Mouse (Mus musculus) olfactory bulb, adult 2 months (tissue): Measurements from ENCODE around the gene Gm17359. TPM values are rescaled to one million over a fixed set of nuclear protein-coding genes. Genes with fewer than 3 reads are reported as not detected.
A peak's percentile ranks its signal among the peaks of the same experiment; 100 is the strongest.

Experiments
- H3K27ac ChIP-seq: fragments of 200-500 bp; 2 replicates; pipeline ENCODE4 v1.5.1; 2012; ENCODE audit warnings: low read depth, low read length; ENCODE audit not compliant: insufficient read depth
- H3K4me1 ChIP-seq: fragments of 200-500 bp; 2 replicates; pipeline ENCODE4 v1.6.1; 2012; ENCODE audit warnings: low read length; ENCODE audit not compliant: control insufficient read depth, insufficient read depth
- H3K4me3 ChIP-seq: fragments of 200-500 bp; 2 replicates; pipeline ENCODE4 v1.5.1; 2012; ENCODE audit warnings: mild to moderate bottlenecking, low read depth, low read length, moderate library complexity; ENCODE audit not compliant: insufficient read depth
- CTCF ChIP-seq: fragments of 200-500 bp; IDR thresholded peaks from 2 replicates; pipeline ENCODE4 v1.5.1; 2012; ENCODE audit warnings: low read depth, mild to moderate bottlenecking, low read length, moderate library complexity; ENCODE audit not compliant: insufficient read depth
- POLR2A ChIP-seq: fragments of 200-500 bp; IDR thresholded peaks from 2 replicates; pipeline ENCODE4 v1.6.1; 2012; ENCODE audit warnings: mild to moderate bottlenecking, low read depth, low read length, moderate library complexity; ENCODE audit not compliant: insufficient read depth
- WGBS: fragments of 180-500 bp; shearing (Covaris S2); methylation state at CpG from one replicate; pipeline ENCODE4 v1.1.7; 2018; 5-methylcytosine and 5-hydroxymethylcytosine counted together
- polyA plus RNA-seq: library from polyadenylated mRNA; stranded (reverse); fragments of >200 nt; gene quantifications from 2 replicates; pipeline ENCODE4 v1.2.4, GENCODE M21; 2012; ENCODE audit warnings: low replicate concordance; ENCODE audit not compliant: missing spikeins, insufficient read depth, insufficient read length

Gm17359 gene
- polyA plus RNA-seq, 1 experiment = not detected

DNA sequence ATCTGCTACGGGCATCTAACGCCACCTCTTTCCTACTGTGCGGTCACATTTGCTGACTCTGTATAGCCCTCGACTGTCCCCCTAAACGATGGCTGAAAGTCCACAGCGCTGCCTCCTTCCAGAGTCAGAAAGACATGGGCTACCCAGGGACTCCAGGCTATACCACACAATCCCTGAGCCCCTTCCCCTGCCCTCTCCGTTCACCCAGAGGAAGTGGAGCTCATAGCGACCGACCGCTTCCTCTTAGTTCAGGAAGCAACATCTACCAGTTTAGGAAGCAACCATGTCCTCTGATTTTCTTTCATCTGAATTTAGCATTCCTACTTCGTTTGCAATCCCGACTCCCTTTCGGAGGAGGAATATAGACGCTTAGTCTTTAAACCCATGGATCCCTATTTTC lies 82.5 kb downstream of the Gm17359 start:
- H3K4me3 ChIP-seq = no peak overlapping the region
- H3K4me1 ChIP-seq = peaks cover 5% of the 10 kb centered on the region; the same call in 1 of the 2 replicates
- WGBS = 79% methylated on average over 14 of the region's 14 CpGs
- TF ChIP-seq POLR2A = no peak
- no peak for TF ChIP-seq CTCF
- H3K27ac ChIP-seq = no peak overlapping the region

DNA sequence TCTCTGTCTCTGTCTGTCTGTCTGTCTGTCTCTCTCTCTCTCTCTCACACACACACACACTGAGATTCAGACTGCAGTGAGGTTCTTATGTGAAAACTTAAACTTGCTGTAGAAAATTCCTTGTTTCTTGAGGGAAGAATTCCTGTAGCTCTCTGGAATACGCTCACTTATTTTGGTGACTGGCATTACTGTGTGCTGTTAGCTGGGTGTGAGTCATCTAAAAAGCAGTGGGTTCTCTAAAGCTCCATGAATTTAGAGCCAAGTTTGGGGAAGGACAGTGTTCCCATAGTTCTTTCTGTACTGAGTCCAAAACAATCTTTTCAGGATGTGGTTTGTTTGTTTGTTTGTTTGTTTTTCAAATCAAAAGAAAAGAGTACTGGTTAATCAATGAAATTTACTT lies 89.0 kb downstream of the Gm17359 start:
- WGBS = 24% methylated on average over 1 of the region's 1 CpGs
- no peaks in the 10 kb centered on the region for H3K4me1 ChIP-seq
- H3K27ac ChIP-seq = no peak overlapping the region
- no peak overlapping the region for H3K4me3 ChIP-seq
- no peak for TF ChIP-seq POLR2A
- no peak for TF ChIP-seq CTCF

DNA sequence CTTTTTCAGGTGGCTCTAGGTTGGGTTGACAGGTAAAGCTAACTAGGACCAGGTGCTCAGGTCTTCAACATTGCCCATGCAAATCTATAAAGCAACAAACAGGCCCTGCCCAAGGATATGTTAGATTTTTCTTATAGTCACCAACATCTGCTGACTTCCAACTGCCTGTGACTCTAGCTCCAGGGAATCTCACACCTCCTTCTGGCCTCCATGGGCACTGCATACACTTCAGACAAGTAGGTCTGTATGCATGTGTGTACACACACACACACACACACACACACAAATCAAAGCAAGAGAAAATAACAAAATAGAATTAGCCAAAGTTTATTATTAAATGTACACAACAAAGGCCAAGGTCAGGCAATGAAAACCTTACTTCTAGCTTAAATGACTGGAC lies 97.1 kb downstream of the Gm17359 start:
- H3K4me1 ChIP-seq = peaks cover 2% of the 10 kb centered on the region; the same call in 1 of the 2 replicates
- TF ChIP-seq CTCF (no peak), POLR2A (no peak)
- H3K27ac ChIP-seq = no peak overlapping the region
- H3K4me3 ChIP-seq = no peak overlapping the region

DNA sequence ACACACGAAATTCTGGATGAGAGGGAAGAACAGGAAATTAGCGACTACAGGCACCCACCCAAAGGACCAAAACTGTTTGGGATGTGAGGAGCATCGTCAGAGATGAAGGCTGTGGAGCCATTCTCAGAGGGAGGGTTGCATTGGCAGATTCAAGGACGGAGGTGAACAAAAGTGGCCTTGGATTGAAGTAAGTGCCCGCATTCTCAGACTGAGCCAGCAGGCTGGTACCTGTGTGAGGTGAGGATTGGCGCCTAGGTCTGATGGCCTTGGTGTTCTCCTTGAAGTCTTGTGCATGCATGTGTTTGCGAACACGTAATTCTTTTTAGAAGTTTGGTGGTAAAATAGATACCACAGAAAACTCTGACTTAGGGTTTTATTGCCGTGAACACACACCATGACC lies 98.0 kb downstream of the Gm17359 start:
- H3K27ac ChIP-seq = no peak overlapping the region
- TF ChIP-seq CTCF (no peak), POLR2A (no peak)
- WGBS = 89% methylated on average over 9 of the region's 9 CpGs

DNA sequence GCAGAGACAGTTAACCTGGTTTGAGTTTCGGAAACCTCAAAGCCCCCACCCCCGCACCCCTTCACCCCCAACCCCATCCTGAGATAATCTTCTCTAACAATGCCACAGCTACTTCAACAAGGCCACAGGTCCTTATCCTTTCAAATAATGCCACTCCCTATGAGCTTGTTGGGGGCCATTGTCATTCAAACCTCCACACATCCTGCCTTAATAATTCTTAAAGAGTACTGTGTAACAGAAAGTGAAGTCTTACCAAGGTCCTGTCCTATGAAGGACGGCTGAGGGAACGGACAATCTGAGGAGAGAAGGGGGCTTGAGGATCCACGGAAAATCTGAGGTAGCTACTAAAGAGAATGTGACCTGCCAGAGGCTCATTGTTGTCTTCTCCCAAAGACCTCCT lies 98.5 kb downstream of the Gm17359 start:
- peak overlapping the region; percentile 29; the same call in 1 of the 2 replicates for H3K27ac ChIP-seq
- H3K4me1 ChIP-seq = peaks cover 2% of the 10 kb centered on the region; the same call in 1 of the 2 replicates
- TF ChIP-seq CTCF (no peak), POLR2A (no peak)
- WGBS = 59% methylated on average over 5 of the region's 5 CpGs
- no peak overlapping the region for H3K4me3 ChIP-seq

More for the DNA sequence above, 98.0 kb downstream of the Gm17359 start:
- H3K4me1 ChIP-seq = peaks cover 2% of the 10 kb centered on the region; the same call in 1 of the 2 replicates
- H3K4me3 ChIP-seq = no peak overlapping the region

DNA sequence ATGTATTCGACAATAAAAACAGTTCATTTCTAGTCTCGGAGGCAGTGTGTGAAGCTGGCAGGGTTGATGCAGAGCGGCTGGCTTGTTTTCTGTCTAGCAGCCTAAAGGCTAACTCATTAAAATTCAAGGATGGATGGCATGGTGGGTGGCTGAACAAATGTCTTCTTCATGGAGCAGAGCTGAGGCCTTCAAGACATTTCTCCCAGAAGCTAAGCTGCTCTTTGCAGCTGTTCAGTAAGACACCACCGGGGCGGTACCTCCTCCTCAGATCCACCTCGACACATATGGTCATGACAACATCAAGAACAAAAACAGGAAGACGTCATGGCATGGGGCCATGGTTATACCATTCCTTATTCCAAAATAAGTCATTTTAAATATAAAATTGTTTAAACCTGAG lies 99.7 kb downstream of the Gm17359 start:
- no peak overlapping the region for H3K27ac ChIP-seq
- TF ChIP-seq CTCF (no peak), POLR2A (no peak)

DNA sequence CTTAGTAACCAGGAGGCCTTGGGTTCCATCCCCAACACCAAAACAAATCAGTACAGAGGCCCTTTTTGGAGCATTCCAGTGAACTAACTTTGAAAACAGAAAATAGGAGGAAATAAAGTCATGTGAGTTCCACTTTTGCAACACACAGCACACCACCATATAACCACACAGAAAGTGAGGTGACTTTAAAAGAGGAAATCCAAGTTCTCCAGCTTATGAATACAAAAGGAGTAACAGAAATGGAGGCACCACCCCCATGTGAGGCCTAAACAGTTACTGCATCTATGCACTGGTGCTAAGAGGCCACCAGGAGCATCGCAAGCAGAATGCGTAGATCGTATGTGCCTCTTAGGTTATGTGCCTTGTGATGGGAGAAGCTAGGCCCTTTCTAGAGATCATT lies 101.8 kb downstream of the Gm17359 start:
- Histone ChIP-seq H3K27ac (no peak overlapping the region), H3K4me1 (peaks cover 7% of the 10 kb centered on the region), H3K4me3 (no peak overlapping the region)
- 99% methylated on average over 3 of the region's 3 CpGs for WGBS
- no peak for TF ChIP-seq POLR2A
- TF ChIP-seq CTCF = no peak

More for the DNA sequence above, 99.7 kb downstream of the Gm17359 start:
- Histone ChIP-seq H3K4me1 (peaks cover 6% of the 10 kb centered on the region), H3K4me3 (no peak overlapping the region)
- 39% methylated on average over 7 of the region's 7 CpGs for WGBS

DNA sequence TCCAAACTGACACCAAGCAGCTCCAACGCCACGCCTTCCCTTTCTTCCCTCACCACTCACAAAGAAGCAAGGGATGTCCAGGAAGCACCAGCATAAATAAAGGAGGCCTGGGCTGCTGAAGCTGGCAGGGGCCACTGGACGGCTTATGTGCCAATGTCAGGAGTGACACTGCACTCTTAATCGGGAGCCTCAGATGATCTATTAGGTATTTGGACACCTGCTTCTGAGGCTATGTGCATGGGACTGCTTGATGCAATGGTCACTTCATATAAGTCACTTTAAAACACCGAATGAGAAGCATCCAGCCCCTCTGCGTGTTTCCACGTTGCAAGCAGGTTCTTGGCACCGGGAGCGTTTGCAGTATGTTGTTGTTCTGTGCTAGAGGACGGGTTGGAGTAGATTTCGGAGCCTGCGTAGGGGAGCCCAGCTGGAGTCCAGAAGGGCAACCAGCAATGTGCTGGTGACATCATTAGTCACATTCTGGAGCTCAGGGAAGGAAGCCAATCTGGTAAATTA lies 104.6 kb downstream of the Gm17359 start:
- H3K4me3 ChIP-seq = no peak overlapping the region
- WGBS = 19% methylated on average over 12 of the region's 12 CpGs

DNA sequence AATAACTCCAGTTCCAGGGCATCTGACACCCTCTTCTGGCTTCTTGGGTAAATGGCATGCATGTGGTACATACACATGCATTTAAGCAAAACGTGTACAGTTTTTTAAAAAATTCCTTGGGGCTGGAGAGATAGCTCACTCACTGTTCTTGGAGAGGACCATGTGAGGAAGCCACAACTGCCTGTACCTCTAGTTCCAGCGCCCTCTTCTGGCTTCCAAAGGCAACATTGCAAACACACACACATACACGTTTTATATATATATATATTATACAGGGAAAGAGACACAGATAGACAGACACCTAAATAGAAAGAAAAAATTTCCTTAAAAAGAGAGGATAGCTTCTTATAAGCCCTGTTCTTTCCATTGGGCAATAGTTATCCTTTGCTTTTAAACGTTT lies 107.4 kb downstream of the Gm17359 start:
- TF ChIP-seq POLR2A = no peak
- no peak for TF ChIP-seq CTCF
- Histone ChIP-seq H3K27ac (no peak overlapping the region), H3K4me3 (no peak overlapping the region), H3K4me1 (peaks cover 9% of the 10 kb centered on the region)
- WGBS = 73% methylated on average over 4 of the region's 4 CpGs

More for the DNA sequence above, 104.6 kb downstream of the Gm17359 start:
- no peak overlapping the region for H3K27ac ChIP-seq
- H3K4me1 ChIP-seq = peaks cover 11% of the 10 kb centered on the region
- TF ChIP-seq POLR2A (no peak), CTCF (no peak)

DNA sequence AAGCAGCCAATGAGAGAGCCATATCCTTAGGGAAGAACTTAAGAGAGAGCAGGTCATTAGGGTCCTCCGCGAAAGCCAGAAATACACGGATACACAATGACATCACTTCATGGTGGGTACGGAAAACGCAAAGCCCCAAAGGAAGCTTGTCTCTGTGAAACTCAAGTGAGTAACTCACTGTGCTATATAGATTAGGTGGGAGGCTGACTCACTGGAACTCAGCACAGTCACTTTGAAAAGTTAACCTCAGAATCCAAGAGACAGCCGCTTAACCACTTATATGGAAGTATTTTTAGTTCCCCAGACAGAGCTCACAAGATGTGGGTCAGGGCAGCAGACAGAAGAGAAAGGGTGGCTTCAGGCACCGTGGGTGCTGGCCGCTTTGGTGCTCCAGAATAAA lies 108.6 kb downstream of the Gm17359 start:
- Histone ChIP-seq H3K4me3 (no peak overlapping the region), H3K27ac (no peak overlapping the region), H3K4me1 (peaks cover 9% of the 10 kb centered on the region)
- TF ChIP-seq POLR2A = no peak
- TF ChIP-seq CTCF = no peak
- WGBS = 64% methylated on average over 8 of the region's 8 CpGs
